Mouse (Mus musculus): Measurements from ENCODE around the gene Ttbk1.
"Not testable (repeated sequence)": the region's sequence is repeated elsewhere in the genome, so short reads cannot be mapped to it uniquely, and the experiment has no call there.

Ttbk1 gene

DNA sequence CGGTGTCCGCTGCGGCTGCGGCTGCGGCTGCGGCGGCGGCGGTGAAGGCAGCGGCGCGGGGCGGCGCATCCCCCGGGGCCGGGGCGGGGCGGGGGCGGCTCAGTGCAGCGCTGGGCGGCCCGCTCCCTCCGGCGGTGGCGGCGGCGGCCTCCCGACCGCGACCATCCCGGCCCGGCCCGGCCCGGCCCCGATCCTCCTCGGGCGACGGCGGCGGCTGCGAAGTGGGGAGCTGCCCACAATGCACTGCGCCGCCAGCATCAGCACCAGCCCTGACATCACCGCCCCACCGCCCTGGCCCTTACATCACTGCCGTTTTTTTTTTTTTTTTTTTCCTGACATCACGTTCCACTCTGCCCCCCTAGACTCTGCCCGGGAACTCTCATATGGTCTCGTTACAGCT lies at the start of gene Ttbk1:
Ttbk1 (minus strand) TSS at position 245 of the 400 bp plus-strand sequence.
- in situ Hi-C loops (cut with MboI, MseI): no loop called here

DNA sequence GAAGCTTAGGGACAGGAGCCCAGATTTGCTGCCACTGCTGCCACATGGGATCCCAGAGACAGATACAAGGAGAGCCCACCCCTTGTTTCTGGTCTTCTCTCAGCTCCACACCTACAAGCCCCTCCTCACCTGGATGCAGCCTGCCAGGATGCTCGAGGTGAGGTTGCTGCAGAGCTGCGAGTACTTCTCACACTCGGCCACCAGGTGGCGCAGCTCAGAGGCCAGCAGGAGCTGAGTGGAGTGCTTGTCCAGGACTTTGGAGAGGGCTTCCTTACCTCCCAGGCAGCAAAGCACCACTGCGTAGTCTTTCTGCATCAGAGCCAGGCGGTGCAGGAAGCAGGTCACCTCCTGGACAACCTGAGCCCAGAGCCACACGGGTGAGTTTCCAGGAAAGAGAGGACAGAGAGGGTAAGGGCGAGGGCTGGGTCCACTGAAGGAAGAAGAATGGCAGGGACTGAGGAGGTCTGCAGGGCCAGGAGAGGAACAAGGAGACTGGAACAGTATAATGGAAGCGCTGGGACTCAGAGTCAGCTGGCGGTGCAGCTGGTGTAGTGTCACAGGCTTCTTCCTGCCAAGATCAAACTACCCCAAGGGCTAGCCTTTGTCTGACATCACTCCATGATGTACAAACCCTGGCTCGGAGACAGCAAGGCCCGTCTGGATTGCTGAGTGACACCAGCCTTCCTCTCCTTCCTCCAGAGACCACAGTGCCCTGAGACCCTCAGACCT lies 38.3 kb upstream of the Ttbk1 start:
- in situ Hi-C loops (cut with MboI, MseI): loop anchor here in 1 of 2 experiments (5.0 kb wide), 1 partner anchor 97 kb away; no protein-coding TSS in a partner anchor

DNA sequence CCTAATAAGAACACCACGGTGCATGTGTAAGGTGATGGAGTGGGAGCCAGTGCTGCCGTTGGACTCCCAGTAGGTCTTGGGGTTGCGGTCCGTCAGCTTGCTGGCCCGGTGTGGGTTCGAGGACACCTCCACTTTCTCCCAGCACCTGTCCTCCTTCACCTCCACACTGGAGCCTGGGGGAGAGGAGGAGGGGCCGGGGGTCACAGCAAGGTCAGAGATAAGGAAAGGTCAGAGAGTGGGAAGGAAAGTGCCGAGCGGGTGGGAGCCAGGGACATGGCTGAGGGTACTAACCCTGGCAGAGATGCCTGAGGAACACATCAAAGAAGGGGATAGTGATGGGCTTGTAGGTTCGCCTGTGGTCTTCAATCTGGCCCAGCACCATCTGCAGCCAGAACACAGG lies 37.6 kb upstream of the Ttbk1 start:
- in situ Hi-C loops (cut with MboI, MseI): loop anchor here in 1 of 2 experiments (5.0 kb wide), 1 partner anchor 97 kb away; no protein-coding TSS in a partner anchor

DNA sequence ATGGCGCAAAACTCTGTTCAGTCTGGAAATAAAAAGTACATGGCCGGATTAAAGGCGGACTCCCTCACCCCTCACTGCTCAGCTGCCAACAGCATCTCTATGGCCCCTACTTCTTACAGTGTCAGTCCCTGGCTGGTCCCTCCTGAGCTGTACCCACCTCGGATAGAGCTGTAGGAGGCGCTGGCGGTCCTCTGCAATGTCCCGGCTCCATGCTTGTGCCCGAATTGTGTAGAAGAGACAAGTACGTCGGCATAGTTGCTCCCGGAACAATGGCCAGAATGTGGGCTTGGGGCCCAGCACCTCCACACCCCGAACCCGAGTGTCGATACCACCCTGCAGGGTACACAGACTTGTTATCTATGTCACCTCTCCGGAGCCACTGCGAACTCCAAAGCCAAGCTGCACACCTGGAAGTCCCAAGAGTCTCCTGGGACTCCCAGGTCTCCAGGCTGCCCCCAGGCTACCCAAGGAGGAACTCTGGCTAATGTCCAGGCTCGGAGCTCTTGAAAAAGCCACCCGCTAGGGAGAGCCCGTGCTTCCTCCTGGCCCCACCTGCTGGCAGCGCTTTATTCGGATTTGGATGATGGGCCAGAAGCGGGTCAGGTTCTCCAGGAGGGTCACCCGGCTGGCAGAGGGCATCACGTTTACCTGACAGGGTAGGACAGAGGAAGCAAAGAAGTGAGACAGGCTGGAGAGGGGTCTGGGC lies 34.6 kb upstream of the Ttbk1 start:
- in situ Hi-C loops (cut with MboI, MseI): no loop called here

DNA sequence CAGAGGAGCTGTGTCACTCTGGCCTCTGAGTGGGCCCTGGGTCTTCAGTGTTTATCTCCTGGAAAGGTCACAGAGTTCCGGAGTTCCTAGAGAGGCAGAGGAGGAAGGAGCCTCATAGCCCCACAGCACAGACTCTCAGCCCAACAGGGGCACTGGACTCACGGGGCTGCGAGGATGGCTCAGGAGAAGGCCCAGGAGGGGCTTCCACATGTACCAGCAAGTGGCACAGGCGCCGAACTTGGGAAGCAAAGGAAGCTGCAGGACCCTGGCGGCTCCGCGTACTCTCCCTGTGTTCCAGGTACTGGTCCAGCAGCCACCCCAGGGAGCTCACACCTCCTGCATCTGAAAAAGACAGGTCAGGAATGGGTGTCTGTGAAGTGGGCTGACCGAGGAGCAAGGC lies 33.7 kb upstream of the Ttbk1 start:
- in situ Hi-C loops (cut with MboI, MseI): no loop called here

GRCm38 (mm10) chr17:46520385-46520979 lies 33.0 kb upstream of the Ttbk1 start:
- in situ Hi-C loops (cut with MboI, MseI): no loop called here

GRCm38 (mm10) chr17:46519971-46520370 lies 32.5 kb upstream of the Ttbk1 start:
- in situ Hi-C loops (cut with MboI, MseI): loop anchor here in 1 of 2 experiments (5.0 kb wide), 1 partner anchor 73 kb away; no protein-coding TSS in a partner anchor

DNA sequence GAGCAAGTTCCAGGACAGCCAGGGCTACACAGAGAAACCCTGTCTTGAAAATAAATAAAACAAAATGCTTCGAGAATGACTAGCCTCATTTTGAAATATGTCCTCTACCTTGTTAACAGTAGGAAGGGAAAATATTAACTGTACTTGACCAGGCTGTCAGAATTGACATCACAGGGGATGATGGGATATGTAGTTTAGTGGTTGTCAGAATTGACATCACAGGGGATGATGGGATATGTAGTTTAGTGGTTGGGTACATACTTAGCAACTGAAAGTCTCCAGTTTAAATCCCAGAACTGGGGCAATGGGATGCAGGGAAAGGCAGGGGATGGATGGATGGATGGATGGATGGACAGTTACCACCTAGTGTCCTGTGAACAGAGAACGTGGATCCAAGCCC lies 25.9 kb upstream of the Ttbk1 start:
- in situ Hi-C loops (cut with MboI, MseI): no loop called here

GRCm38 (mm10) chr17:46511059-46511710 lies 23.7 kb upstream of the Ttbk1 start:
- in situ Hi-C loops (cut with MboI, MseI): no loop called here

- in situ Hi-C loops (cut with MboI, MseI): no loop called here
These were observed 18.1 kb upstream of the Ttbk1 start for GRCm38 (mm10) chr17:46505617-46506016.

- in situ Hi-C loops (cut with MboI, MseI): no loop called here
These were observed 16.6 kb upstream of the Ttbk1 start for GRCm38 (mm10) chr17:46503847-46504638.

- in situ Hi-C loops (cut with MboI, MseI): no loop called here
These were observed 15.3 kb upstream of the Ttbk1 start for GRCm38 (mm10) chr17:46502775-46503174.

GRCm38 (mm10) chr17:46497956-46498355 lies 10.5 kb upstream of the Ttbk1 start:
- in situ Hi-C loops (cut with MboI, MseI): no loop called here

- in situ Hi-C loops (cut with MboI, MseI): no loop called here
These were observed 9.4 kb upstream of the Ttbk1 start, which contains the start of gene Dnph1 for GRCm38 (mm10) chr17:46496623-46497434. Dnph1 (plus strand) TSS chr17:46496711.

GRCm38 (mm10) chr17:46496081-46496480 lies 8.6 kb upstream of the Ttbk1 start:
- in situ Hi-C loops (cut with MboI, MseI): not testable (repeated sequence)

GRCm38 (mm10) chr17:46495486-46495885 lies 8.0 kb upstream of the Ttbk1 start:
- in situ Hi-C loops (cut with MboI, MseI): no loop called here

GRCm38 (mm10) chr17:46486995-46487394 lies 480 bp downstream of the Ttbk1 start:
- in situ Hi-C loops (cut with MboI, MseI): no loop called here

DNA sequence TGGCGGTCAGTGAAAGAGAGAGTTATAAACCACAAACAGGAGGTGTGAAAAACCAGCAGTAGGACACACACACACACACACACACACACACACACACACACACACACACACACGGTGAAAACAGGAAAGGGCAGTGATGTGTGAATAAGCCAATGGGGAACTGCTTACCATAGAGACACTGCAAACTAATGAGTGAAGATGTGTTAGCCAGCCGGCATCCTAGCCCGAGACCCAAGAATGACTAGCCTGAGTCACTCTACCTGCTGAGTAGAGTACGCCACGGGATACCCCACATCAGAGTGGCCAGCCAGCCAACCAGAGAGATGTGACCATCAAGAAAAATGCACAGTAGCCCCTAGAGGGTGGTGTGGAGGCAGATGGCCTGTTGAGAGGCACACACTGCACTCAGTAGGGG lies 3.0 kb downstream of the Ttbk1 start:
- in situ Hi-C loops (cut with MboI, MseI): no loop called here

DNA sequence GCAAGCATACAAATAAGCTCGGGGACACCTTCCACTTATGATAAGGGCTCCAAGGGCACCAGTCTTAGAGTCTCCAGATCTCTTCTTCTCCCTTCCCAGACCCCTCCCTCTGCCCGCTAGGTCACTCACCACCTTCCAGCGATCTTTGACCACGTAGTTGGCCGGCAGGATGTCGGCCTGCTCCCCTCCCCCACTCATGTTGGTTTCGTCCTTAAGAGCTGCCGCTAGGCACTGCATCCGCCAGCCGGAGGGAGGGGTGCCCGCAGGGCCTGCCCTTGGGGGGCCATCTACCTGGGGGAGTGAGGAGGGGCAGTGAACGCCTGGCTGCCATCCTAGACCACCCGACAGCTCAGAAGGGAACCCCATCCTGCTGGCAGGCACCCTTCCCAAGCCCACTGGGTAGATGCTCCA lies 3.4 kb downstream of the Ttbk1 start:
- in situ Hi-C loops (cut with MboI, MseI): no loop called here

GRCm38 (mm10) chr17:46483561-46484001 lies 3.9 kb downstream of the Ttbk1 start:
- in situ Hi-C loops (cut with MboI, MseI): no loop called here

Data from T-helper 17 cell (primary cell).